Mouse (Mus musculus) embryonic stem cell, embryonic (primary cell): ENCODE measurements around the gene Bloc1s6.

Source experiments
- CTCF ChIA-PET, 4 experiments: fragments of 300-600 bp in 2 of 4; fragments of 350-600 bp in 2 of 4; sonication (Branson Sonifier 250); formaldehyde crosslinking; loops; one replicate each; lab custom pipeline; 2022; ENCODE audit warnings: inconsistent platforms in 2 of 4; lab: Charles Lee
- POLR2A ChIA-PET, 4 experiments: fragments of 300-600 bp in 2 of 4; fragments of 350-600 bp in 2 of 4; sonication (Branson Sonifier 250); formaldehyde crosslinking; loops; one replicate each; lab custom pipeline; 2022; ENCODE audit warnings: antibody characterized with exemption in 4 of 4, inconsistent platforms in 1 of 4; lab: Charles Lee

Bloc1s6 gene

GRCm38 (mm10) chr2:122746461-122746860, 8.2 kb downstream of the Bloc1s6 start:
- ChIA-PET POLR2A (no interaction called here), CTCF (no interaction called here)

GRCm38 (mm10) chr2:122753739-122754343, 15.5 kb downstream of the Bloc1s6 start:
- CTCF ChIA-PET, result interaction anchor here in 2 of 4 experiments (0.7 to 1.1 kb wide), 2 partner anchors 28 to 373 kb away, joined by 4 to 5 read pairs; no protein-coding TSS in a partner anchor
- POLR2A ChIA-PET, result no interaction called here

- POLR2A ChIA-PET, result no interaction called here
These were observed 21.5 kb downstream of the Bloc1s6 start for GRCm38 (mm10) chr2:122759791-122760190.

GRCm38 (mm10) chr2:122762991-122763390, 24.7 kb downstream of the Bloc1s6 start:
- CTCF ChIA-PET, result interaction anchor here in 1 of 4 experiments (0.6 kb wide), 1 partner anchor 1615 kb away, joined by 3 read pairs; no protein-coding TSS in a partner anchor
- POLR2A ChIA-PET, result no interaction called here

More at GRCm38 (mm10) chr2:122759791-122760190, 21.5 kb downstream of the Bloc1s6 start:
- CTCF ChIA-PET, result no interaction called here

- POLR2A ChIA-PET, result no interaction called here
- CTCF ChIA-PET, result no interaction called here
These were observed 26.2 kb downstream of the Bloc1s6 start for GRCm38 (mm10) chr2:122764526-122764925.

- POLR2A ChIA-PET, result no interaction called here
- CTCF ChIA-PET, result no interaction called here
These were observed 26.9 kb downstream of the Bloc1s6 start, which contains the start of gene Sqor for GRCm38 (mm10) chr2:122765071-122765793. Gene Sqor (plus strand): TSS chr2:122765237.

- ChIA-PET CTCF (interaction anchor here in 1 of 4 experiments (0.7 kb wide), 1 partner anchor 179 kb away, joined by 3 read pairs; no protein-coding TSS in a partner anchor), POLR2A (no interaction called here)
These were observed 27.5 kb downstream of the Bloc1s6 start for GRCm38 (mm10) chr2:122765794-122766145.

GRCm38 (mm10) chr2:122771002-122771401, 32.7 kb downstream of the Bloc1s6 start:
- CTCF ChIA-PET, result no interaction called here
- POLR2A ChIA-PET, result no interaction called here

- ChIA-PET CTCF (no interaction called here), POLR2A (no interaction called here)
These were observed 34.6 kb downstream of the Bloc1s6 start for GRCm38 (mm10) chr2:122772899-122773298.

- ChIA-PET CTCF (no interaction called here), POLR2A (no interaction called here)
These were observed 37.2 kb downstream of the Bloc1s6 start for GRCm38 (mm10) chr2:122775491-122775890.

- CTCF ChIA-PET, result no interaction called here
- POLR2A ChIA-PET, result no interaction called here
These were observed 38.5 kb downstream of the Bloc1s6 start for GRCm38 (mm10) chr2:122776823-122777222.

- CTCF ChIA-PET, result interaction anchor here in 1 of 4 experiments (0.7 kb wide), 1 partner anchor 592 kb away, joined by 3 read pairs; no protein-coding TSS in a partner anchor
- POLR2A ChIA-PET, result no interaction called here
These were observed 41.7 kb downstream of the Bloc1s6 start for GRCm38 (mm10) chr2:122779967-122780366.

- POLR2A ChIA-PET, result no interaction called here
- CTCF ChIA-PET, result interaction anchor here in 1 of 4 experiments (0.7 kb wide), 1 partner anchor 593 kb away, joined by 3 read pairs; no protein-coding TSS in a partner anchor
These were observed 42.1 kb downstream of the Bloc1s6 start for GRCm38 (mm10) chr2:122780447-122780846.

- POLR2A ChIA-PET, result interaction anchor here in 1 of 4 experiments (0.5 kb wide), 1 partner anchor 372 kb away, joined by 3 read pairs; no protein-coding TSS in a partner anchor
- CTCF ChIA-PET, result interaction anchor here in 1 of 4 experiments (1.1 kb wide), 1 partner anchor 44 kb away, joined by 3 read pairs; no protein-coding TSS in a partner anchor
These were observed 43.5 kb downstream of the Bloc1s6 start for GRCm38 (mm10) chr2:122781590-122782356.

- CTCF ChIA-PET, result no interaction called here
- POLR2A ChIA-PET, result no interaction called here
These were observed 45.4 kb downstream of the Bloc1s6 start for GRCm38 (mm10) chr2:122783730-122784129.

- CTCF ChIA-PET, result no interaction called here
These were observed 46.4 kb downstream of the Bloc1s6 start for GRCm38 (mm10) chr2:122784701-122785100.

GRCm38 (mm10) chr2:122786167-122786566, 47.9 kb downstream of the Bloc1s6 start:
- CTCF ChIA-PET, result no interaction called here
- POLR2A ChIA-PET, result interaction anchor here in 1 of 4 experiments (0.6 kb wide), 1 partner anchor 659 kb away, joined by 6 read pairs; no protein-coding TSS in a partner anchor

More at GRCm38 (mm10) chr2:122784701-122785100, 46.4 kb downstream of the Bloc1s6 start:
- POLR2A ChIA-PET, result no interaction called here

GRCm38 (mm10) chr2:122789311-122789710, 51.0 kb downstream of the Bloc1s6 start:
- ChIA-PET CTCF (no interaction called here), POLR2A (no interaction called here)

GRCm38 (mm10) chr2:122789730-122790129, 51.4 kb downstream of the Bloc1s6 start:
- POLR2A ChIA-PET, result no interaction called here
- CTCF ChIA-PET, result no interaction called here
